Mouse (Mus musculus) brown adipose tissue, adult 24 weeks (tissue): ENCODE results near the gene Plxnb2. TPM values are rescaled to one million over a fixed set of nuclear protein-coding genes. Genes with fewer than 3 reads are reported as not detected.

Experiments used
- H3K27ac ChIP-seq: fragments of 200-500 bp; replicated peaks from 2 replicates; pipeline ENCODE4 v1.5.1; 2012; ENCODE audit warnings: low read depth, mild to moderate bottlenecking, low read length
- H3K4me1 ChIP-seq: fragments of 200-500 bp; 2 replicates; pipeline ENCODE4 v1.6.1; 2012; ENCODE audit warnings: low read length, mixed read lengths; ENCODE audit not compliant: control insufficient read depth, insufficient read depth, insufficient read length
- H3K4me3 ChIP-seq: fragments of 200-500 bp; 2 replicates; pipeline ENCODE4 v1.5.1; 2012; ENCODE audit warnings: low read depth, mild to moderate bottlenecking, low read length, moderate library complexity; ENCODE audit not compliant: insufficient read depth
- polyA plus RNA-seq: library from polyadenylated mRNA; stranded (reverse); fragments of >200 nt; gene quantifications from 2 replicates; pipeline ENCODE4 v1.2.4, GENCODE M21; 2012; ENCODE audit not compliant: missing spikeins, insufficient read depth, insufficient read length

Plxnb2 gene
- polyA plus RNA-seq, 1 experiment: 5.4 TPM

GRCm38 (mm10) chr15:89173024-89173905 is 7.3 kb downstream of the Plxnb2 start:
- Histone ChIP-seq H3K4me1 (peaks cover 17% of the 10 kb centered on the region), H3K27ac (0 out of 2 replicates have a peak overlapping the region, but pooled peaks have one; percentile 16), H3K4me3 (peak overlapping the region; percentile 68)

GRCm38 (mm10) chr15:89172276-89172935 is 8.2 kb downstream of the Plxnb2 start:
- Histone ChIP-seq H3K27ac (0 out of 2 replicates have a peak overlapping the region, but pooled peaks have one; percentile 16), H3K4me3 (peak overlapping the region; percentile 68), H3K4me1 (peaks cover 17% of the 10 kb centered on the region)

- peaks cover 9% of the 10 kb centered on the region for H3K4me1 ChIP-seq
These were observed 9.0 kb downstream of the Plxnb2 start for GRCm38 (mm10) chr15:89171526-89172051.

GRCm38 (mm10) chr15:89170102-89170501 is 10.5 kb downstream of the Plxnb2 start:
- Histone ChIP-seq H3K27ac (no peak overlapping the region), H3K4me3 (no peak overlapping the region), H3K4me1 (peaks cover 8% of the 10 kb centered on the region; the same call in 1 of the 2 replicates)

More at GRCm38 (mm10) chr15:89171526-89172051, 9.0 kb downstream of the Plxnb2 start:
- H3K4me3 ChIP-seq: no peak overlapping the region
- H3K27ac ChIP-seq: no peak overlapping the region

- peaks cover 8% of the 10 kb centered on the region; the same call in 1 of the 2 replicates for H3K4me1 ChIP-seq
- no peak overlapping the region for H3K27ac ChIP-seq
- H3K4me3 ChIP-seq: no peak overlapping the region
These were observed 11.2 kb downstream of the Plxnb2 start for GRCm38 (mm10) chr15:89169431-89169830.

- Histone ChIP-seq H3K27ac (no peak overlapping the region), H3K4me3 (no peak overlapping the region), H3K4me1 (peaks cover 8% of the 10 kb centered on the region; the same call in 1 of the 2 replicates)
These were observed 11.7 kb downstream of the Plxnb2 start for GRCm38 (mm10) chr15:89168922-89169321.

GRCm38 (mm10) chr15:89165478-89165877 is 15.1 kb downstream of the Plxnb2 start:
- no peak overlapping the region for H3K4me3 ChIP-seq
- peaks cover 8% of the 10 kb centered on the region; the same call in 1 of the 2 replicates for H3K4me1 ChIP-seq
- no peak overlapping the region for H3K27ac ChIP-seq

- H3K4me1 ChIP-seq: no peaks in the 10 kb centered on the region
These were observed 19.2 kb downstream of the Plxnb2 start for GRCm38 (mm10) chr15:89161397-89161796.

GRCm38 (mm10) chr15:89158516-89158915 is 22.1 kb downstream of the Plxnb2 start:
- no peak overlapping the region for H3K4me3 ChIP-seq
- H3K4me1 ChIP-seq: no peaks in the 10 kb centered on the region
- H3K27ac ChIP-seq: no peak overlapping the region

More at GRCm38 (mm10) chr15:89161397-89161796, 19.2 kb downstream of the Plxnb2 start:
- Histone ChIP-seq H3K27ac (no peak overlapping the region), H3K4me3 (no peak overlapping the region)

GRCm38 (mm10) chr15:89157954-89158353 is 22.6 kb downstream of the Plxnb2 start:
- Histone ChIP-seq H3K27ac (no peak overlapping the region), H3K4me1 (no peaks in the 10 kb centered on the region), H3K4me3 (no peak overlapping the region)

- Histone ChIP-seq H3K27ac (no peak overlapping the region), H3K4me3 (no peak overlapping the region), H3K4me1 (peaks cover 12% of the 10 kb centered on the region; the same call in 1 of the 2 replicates)
These were observed 28.3 kb downstream of the Plxnb2 start for GRCm38 (mm10) chr15:89152312-89152711.

GRCm38 (mm10) chr15:89150041-89150390 is 30.6 kb downstream of the Plxnb2 start:
- Histone ChIP-seq H3K27ac (peak overlapping the region; percentile 40), H3K4me3 (peak overlapping the region; percentile 50)

GRCm38 (mm10) chr15:89149271-89150040 is 31.1 kb downstream of the Plxnb2 start, which contains the start of gene Mapk11:
TSS of gene Mapk11 (minus strand) at chr15:89149628.
- peak within 1 kb of the TSS; percentile 40 for H3K27ac ChIP-seq
- H3K4me3 ChIP-seq: peak within 1 kb of the TSS; percentile 79
- H3K4me1 ChIP-seq: peaks cover 14% of the 10 kb centered on the region; the same call in 1 of the 2 replicates

More at GRCm38 (mm10) chr15:89150041-89150390, 30.6 kb downstream of the Plxnb2 start:
- peaks cover 14% of the 10 kb centered on the region; the same call in 1 of the 2 replicates for H3K4me1 ChIP-seq

- H3K4me3 ChIP-seq: peak overlapping the region; percentile 79
- H3K4me1 ChIP-seq: peaks cover 14% of the 10 kb centered on the region; the same call in 1 of the 2 replicates
- peak overlapping the region; percentile 15; the same call in 1 of the 2 replicates for H3K27ac ChIP-seq
These were observed 31.9 kb downstream of the Plxnb2 start for GRCm38 (mm10) chr15:89148496-89149270.
